Mouse (Mus musculus): ENCODE data around the gene Tmem86a.
"Not testable (repeated sequence)": the region's sequence is repeated elsewhere in the genome, so short reads cannot be mapped to it uniquely, and the experiment has no call there.

Gene Tmem86a

DNA sequence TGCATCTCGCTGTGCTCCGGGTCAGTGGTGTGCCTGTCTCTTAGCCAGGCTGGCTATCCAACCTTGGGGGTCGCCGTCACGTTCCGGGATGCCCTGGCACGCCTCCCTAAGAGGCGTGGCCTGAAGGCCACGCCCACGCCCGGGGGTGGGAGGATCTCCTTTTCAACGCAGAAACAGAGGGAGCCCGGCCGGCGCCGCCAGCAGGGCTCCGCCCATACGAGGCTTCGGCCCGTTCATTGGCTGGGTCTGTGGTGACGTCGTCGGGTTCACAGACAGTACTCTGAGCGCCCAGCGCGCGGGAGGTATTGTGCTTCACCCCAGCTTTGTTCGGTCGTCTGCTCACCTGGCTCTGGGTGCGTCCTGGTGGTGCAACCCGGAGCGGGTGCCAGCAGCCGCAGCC, at the start of gene Tmem86a:
Tmem86a (plus strand) TSS at position 236 of the 400 bp plus-strand sequence.
- DNase-seq (ENCODE audit: low read depth, low spot score): peak; percentile 97

DNA sequence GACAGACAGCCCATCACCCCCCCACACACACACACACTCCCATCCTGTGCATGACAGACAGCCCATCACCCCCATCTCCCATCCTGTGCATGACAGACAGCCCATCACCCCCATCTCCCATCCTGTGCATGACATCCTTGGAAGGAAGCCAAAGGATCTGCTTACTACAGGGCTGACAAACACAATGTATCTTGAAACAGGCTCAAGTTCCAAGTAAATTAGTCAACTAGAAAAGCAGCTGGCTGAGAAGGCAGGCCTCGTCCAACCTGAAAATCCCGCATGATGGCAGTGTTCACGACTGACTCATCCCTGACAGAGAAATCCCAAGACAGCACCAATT, 49.8 kb upstream of the Tmem86a start:
- no peak for DNase-seq (ENCODE audit: low read depth, low spot score)

DNA sequence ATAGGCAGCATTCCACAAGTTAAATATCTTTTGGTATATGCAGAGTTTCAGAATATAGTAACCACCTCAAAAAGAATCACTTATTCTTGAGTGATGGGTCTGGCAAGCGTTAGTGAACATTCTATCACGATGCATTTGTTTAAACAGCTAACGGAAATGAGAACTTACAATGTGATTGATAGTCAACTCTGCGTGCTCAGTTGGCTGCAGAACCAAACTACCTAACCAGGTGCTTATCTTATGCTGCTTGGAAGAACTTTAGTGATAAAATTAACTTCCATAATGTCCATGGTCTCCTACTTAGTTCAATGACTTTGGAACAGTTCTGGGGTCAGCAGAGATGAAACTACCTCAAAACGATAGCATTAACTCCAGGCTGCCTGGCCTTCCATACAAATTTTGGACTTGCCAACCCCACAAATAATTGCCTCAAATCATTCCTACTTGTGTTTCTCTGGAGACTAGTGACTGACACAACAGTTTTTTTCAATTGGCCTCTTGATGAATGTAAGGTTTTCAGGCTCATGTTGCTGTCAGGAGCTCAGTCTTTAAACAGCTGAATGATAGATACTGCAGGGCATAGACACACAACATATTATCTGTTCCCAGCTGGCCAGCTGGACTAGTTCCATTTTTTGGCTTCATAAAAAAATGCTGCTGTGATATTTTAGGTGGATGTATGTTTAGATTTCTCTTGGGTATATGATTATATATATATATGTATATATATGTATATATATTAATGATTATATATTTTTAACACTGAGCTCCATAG, 49.1 kb upstream of the Tmem86a start:
- DNase-seq (ENCODE audit: low read depth, low spot score): no peak

DNA sequence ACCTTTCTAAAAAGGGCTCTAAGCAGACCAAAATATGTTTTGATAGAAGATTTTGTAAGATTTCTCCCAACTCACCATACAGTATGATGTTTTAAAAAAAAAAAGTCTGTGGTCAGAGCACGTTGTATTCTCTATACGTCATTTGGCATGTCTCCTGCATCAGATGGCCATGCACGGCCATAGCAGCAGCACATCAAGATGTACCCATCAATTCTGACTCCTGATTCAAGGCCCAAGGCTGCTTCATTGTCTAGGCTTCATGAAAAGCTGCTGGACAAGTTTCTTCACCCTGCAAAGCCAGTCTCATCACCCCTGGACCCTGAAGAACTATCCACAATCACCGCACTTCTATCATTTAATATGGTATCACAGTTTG, 48.5 kb upstream of the Tmem86a start:
- no peak for DNase-seq (ENCODE audit: low read depth, low spot score)

DNA sequence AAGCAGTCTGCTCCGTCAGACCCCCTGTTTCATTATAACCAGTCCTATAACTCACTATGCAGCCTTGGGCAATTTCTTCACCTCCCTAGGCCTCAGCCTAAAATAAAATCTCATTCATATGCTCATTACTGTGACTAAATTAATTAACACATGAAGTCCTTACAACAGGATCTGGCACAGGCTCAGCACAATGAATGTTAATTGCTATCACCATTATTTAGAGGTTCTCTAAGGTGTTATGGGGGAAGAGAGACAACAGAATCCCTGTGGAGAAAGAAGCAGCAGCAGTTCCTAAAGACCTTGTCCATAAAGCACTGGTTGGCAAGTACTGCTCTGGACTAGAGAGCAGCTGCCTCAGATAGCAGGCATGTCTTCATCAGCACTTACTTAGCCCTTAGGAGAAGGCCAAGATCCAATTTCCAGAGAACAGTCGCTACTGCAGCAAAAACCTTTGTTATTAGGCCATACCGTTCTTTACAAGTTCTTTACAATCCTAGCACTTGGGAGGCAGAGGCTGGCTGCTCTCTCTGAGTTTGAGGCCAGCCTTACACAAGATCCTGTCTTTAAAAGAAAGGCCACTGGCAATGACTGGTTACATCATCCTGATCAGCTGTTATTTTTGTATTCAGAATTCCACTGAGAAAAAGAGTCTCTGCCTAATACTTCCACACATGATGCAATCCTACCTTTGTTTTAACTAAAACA, 46.8 kb upstream of the Tmem86a start:
- DNase-seq (ENCODE audit: low read depth, low spot score): no peak

DNA sequence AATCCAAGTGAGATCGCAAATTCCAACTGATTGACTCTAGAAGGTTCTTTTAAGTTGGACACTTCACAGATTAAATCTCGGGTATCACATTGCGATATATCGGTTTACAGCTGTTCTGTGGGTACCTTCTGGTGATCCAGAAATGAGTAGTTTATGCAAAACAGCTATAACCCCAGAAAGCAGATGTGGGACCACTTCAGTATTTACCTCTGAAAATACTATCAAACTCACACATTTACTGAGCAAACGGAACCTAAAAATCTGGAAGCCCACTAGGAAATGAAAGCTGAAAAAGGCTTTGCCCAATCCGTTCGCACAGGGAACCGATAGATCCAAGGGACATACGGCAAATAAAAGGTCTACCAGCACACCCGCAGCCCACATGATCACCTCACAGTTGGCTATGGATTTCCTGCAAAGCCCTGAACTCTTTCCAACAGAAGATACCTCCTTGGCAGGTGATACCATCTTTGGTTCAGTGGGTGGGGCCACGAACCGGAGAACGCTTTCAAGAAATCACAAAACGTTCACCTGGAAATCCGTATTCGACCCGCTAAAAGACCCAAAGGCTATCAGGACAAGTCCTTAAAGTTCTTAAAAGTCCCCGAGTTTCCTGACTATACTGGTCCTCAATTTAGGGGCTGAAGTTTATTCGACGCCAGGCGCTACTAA, 43.2 kb upstream of the Tmem86a start:
- DNase-seq (ENCODE audit: low read depth, low spot score): peak; percentile 70

DNA sequence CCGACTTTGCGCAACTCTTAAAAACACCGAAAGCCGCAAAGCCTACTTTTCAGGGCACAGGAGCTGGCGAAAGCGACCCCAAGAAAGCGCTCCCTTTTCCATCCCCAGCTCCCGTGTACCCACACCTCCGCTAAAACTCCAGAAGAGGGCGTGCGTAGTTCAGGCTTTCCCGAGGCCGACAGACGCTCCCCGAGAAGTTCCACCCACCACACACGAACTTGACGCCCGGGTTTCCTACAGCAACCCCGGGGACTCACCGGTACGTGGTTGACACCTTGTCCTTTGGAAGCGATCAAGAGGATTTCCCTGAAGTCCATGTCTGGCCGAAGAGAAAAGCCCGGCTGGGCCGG, 42.6 kb upstream of the Tmem86a start:
- DNase-seq (ENCODE audit: low read depth, low spot score): no peak

DNA sequence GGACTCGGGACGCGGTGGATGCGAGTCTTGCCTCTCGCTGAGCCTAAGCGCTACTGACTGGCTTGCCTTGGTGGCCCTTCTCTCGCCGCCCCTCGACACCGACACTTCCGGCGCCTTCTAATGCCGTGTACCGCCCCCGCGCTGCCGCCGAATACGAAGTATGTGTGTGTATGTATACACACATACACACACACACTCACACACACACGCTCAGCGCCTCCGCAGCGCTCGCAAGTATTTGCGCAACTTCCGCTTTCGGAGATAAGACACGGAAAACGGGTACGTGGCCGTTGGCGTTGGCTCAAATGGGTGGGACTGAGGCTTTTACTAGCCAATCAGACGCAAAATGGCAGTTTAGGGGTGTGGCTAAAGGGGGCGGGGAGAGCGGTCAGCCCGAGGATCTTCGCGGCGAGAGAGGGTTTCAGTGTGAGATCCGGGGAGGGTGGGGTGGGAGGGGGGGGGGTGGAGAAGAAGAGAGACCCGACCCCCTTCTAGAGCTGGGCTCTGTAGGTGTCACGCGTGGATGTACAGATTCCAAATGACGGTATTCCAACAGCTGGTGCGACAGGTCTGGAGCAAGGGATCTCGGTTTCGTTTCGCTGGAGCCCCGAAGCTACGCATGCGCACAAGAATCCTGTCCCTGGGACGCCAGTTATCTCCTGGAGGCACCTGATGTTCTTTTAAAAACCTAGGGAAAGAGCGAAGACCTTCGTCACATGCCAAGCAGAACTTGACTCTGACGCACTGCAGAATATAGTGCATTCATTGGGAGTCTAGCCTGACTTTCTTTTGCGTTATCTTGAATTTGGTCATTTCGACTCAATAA, 42.0 kb upstream of the Tmem86a start, which contains the start of gene Spty2d1:
Spty2d1 (minus strand) TSS at position 244 of the 826 bp plus-strand sequence.
- DNase-seq (ENCODE audit: low read depth, low spot score): peak; percentile 99

DNA sequence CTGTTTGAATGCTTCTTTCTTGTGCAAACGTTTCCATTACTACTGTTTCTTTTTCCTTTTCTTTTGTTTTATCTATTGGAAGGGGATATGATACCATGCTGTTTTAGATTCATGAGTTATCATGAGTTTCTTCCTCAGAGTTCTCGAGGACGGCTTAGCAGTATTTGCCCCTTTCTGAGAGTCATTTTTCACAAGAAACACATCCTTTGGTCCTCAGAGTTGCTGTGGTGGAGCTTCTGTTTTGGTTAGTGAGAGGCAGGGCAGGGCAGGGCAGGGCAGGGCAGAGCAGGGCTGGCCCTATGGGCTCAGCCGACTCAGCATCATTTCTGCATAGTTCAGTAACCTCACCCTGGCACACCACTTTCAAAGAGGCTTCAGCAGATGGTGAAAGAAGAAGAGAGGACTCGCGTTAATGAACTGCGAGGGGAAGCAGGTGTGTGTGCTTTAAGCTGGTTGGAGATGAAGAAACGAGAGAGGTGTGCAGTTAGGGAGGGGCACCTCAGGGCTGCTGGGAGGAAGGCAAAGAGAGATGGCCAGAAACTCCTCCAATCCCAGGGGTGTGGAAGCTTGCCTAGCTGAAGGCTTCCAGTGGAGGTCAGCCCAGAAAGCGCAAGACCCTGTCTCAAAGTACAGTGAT, 37.2 kb upstream of the Tmem86a start:
- peak; percentile 85 for DNase-seq (ENCODE audit: low read depth, low spot score)

DNA sequence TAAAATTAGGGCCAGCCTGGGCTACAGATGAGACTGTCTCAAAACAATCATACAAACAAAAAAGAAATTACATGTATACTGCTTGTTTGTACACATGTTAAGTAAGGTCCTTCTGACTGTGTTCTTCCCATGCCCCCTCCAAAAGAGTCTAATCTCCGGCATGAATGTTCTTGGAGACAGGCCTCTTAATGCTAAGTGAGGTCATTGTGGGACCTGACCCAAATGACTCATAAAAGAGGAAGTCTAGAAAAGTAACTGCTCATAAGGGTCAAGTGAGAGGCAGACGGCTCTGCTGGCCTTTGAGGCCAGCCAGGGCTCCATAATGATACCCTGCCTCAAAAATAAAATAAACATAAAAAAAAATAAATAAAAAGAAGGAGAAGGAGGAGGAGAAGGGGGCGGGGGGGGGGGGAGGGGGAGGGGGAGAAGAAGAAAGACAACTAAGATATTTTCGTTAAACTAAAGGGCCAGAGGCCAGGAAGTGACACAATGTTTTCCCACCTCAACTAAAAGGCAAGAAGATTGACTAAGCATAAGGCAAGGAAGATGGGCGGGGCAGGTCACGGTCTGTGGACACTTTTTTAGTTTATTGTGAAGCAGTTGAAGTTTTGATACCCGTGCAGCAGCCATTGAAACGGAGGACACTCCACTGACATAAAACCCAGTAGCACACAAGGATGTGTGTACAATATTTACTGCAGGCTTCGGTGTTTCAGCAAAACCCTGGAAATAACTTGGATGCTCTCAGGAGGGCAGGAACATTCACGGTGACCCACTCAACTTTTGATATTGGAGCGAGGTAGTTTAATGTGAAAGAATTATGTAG, 35.6 kb upstream of the Tmem86a start:
- DNase-seq (ENCODE audit: low read depth, low spot score): peak; percentile 46

DNA sequence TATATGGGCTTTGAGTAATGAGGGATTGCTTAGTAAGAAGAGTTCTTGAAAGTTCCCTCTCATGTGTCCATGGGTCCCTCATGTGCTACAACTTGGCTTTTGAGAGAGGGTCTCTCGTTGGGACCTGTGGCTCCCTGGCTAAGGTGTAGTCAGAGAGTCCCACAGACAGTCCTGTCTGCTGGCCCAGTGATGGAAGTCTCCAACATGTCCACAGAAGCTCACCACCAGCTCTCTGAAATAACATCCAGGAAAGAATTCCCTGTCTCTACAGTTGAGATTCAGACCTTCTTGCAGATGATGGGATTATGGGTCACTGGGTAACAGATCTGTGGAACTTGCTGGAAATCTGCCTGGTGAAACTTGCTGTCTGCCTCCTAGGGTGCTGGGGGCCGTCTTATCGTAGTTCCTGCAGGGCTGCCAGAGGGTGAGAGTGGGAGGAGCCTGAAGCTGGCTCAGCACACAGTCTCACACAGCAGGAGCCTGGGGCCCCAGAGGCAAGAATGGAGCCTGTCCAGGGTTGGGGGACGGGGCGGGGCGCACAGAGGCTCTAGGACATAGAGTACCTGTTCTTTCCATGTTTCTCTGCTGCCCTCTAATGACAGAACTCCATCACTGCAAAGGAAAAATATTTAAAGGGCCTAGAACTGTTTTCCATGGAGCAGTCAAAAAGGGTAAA, 34.9 kb upstream of the Tmem86a start:
- DNase-seq (ENCODE audit: low read depth, low spot score): peak; percentile 81

DNA sequence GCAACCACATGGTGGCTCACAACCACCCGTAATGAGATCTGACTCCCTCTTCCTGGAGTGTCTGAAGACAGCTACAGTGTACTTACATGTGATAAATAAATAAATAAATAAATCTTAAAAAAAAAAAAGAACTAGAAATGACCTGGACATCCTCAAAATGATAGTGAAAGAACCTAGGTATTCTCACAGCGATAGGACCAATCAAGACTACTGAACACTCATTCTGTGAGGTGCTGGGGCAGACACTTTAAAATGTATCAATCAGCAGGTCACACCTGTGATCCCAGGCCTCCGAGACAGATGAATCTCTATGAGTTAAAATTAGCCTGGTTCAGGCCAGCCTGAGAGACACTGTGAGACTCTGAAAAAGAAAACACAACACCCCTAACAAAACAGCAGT, 33.8 kb upstream of the Tmem86a start:
- DNase-seq (ENCODE audit: low read depth, low spot score): peak; percentile 19

DNA sequence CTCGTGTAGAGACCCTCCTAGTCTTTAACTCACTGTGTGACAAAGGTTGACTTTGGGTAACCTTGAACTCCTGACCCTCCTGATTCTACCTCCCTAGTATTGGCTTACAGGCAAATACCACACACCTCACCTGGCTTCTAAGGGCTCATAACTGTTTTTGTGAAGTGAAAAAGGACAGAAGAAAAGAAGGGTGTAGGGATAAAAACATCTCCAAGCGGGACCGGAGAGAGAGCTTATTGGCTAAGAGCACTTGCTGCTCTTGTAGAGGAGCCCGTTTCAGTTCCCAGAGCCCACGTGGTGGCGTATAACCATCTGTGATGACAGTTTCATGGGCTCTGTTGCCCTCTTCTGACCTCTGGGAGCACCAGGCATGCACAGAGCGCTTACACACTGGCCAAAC, 33.3 kb upstream of the Tmem86a start:
- no peak for DNase-seq (ENCODE audit: low read depth, low spot score)

DNA sequence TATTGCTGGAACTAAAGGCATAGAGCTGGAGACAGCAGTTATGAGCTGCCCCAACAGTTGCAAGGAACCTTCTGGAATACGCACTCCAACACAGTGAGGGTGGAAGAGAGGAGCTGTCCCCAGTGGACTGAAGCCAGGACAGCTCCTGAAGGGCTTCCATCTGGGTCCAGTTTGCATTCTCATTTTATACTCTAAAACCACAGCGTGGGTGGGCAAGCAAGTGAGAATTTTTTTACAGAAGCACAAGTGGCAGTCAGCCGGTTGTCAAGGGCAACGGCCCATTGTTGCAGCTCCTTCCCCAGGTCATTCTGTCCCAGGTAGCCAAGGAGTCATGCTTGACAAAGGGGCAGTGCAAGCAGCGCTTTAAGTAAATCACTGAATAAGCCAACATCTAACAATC, 30.8 kb upstream of the Tmem86a start:
- DNase-seq (ENCODE audit: low read depth, low spot score): no peak

DNA sequence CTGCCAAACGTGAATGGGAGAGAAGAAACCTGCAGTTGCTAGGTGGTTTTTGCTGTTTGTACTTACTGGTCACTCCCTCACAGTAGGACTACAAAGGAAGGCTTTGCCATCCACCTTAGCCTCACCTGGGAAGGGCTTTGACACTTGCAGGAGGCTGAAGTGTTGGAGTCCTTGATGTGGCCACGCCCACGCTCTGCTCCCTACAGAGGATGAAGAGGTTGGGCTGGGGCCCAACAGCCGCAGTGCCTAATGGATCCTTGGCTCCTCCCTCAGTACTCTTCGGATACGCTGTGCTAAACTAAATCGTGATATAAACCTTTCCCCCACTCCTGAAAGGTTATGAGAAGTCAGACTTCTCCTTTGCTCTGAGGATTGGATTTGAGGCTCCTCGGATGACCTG, 29.4 kb upstream of the Tmem86a start:
- DNase-seq (ENCODE audit: low read depth, low spot score): no peak

DNA sequence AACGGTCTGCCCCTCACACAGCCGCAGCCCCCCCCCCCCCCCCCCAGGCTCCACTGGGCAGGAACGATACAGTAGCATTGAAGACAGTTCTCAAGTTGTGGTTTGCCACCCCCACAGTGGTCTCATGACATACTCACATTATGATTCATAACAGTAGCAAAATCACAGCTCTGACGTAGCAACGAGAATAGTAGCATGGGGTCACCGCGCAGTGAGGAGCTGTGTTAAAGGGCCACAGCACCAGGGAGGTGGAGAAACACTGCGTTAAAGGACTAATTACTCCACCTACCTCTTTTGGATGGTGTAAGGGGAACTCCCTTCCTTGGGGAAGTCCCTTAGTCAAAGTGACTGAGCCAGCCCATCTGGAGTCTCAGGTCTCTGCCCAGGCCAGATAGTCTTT, 27.9 kb upstream of the Tmem86a start:
- DNase-seq (ENCODE audit: low read depth, low spot score): peak; percentile 87

DNA sequence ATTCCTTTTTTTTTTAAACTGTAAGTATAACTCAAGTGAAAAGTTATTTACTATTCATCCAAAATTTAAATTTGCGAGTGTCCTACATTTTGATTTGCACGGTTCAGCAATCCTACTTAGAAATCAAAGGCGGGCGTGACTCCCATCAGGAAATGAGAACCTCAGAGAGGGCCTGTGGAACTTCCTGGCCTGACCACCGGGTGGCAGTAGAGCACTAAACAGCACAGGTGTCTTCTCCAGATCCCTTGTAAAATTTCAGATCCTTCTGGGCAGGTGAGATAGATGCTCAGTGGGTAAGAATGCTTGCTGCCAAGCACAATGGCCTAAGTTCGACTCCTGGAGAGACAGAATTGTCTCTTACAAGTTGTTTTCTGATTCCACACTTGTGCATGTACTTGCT, 26.9 kb upstream of the Tmem86a start:
- peak; percentile 85 for DNase-seq (ENCODE audit: low read depth, low spot score)

DNA sequence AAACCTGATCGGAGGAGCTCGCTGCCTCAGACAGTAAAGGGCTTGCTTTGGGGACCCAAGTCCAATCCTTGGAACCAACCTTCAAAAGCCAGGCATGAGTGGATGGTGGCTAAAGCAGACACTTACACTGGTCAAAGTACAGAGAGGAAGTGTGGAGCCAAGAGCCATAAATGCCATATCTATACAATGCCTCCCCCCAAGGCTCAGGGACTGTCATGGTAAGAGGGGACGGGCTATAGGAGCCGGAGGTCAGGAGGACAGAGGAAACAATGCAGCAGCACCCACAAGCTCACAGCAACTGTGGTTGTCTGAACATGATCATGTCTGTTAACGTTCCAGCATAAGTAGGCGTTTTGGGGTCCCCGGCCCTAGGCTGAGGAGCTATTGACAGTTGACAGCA, 25.9 kb upstream of the Tmem86a start:
- no peak for DNase-seq (ENCODE audit: low read depth, low spot score)

DNA sequence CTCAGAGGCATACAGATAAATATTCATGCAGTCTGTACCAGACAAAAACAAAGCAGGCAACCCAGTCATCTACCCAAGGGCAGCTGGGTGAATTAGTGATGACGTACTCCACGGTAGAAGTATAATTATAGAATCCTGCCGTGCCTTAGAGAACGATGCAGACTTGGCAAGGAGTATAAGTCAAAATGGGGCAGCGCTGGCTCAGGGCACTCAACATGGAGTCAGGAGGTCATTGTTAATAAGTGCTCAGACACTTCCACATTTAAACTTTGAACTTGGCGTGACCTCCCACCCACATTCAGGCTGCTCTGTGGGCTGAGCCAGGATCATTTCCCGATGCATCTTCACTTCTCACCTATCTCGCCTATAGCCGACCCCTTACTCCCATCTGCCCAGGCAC, 25.0 kb upstream of the Tmem86a start:
- DNase-seq (ENCODE audit: low read depth, low spot score): no peak

DNA sequence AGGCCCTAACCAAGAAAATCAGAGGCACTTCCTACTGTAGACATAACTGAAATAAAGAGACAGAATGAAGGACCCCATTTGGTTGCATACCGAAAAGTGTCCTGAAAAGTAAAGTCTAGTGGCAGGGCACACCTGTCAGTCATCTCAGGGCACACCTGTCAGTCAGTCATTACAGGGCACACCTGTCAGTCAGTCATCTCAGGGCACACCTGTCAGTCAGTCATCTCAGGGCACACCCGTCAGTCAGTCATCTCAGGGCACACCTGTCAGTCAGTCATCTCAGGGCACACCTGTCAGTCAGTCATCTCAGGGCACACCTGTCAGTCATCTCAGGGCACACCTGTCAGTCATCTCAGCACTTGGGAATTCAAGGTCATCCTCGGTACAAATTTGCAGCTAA, 23.5 kb upstream of the Tmem86a start:
- DNase-seq (ENCODE audit: low read depth, low spot score): not testable (repeated sequence)
